Mouse (Mus musculus) gastrocnemius, adult 8-10 months (tissue): Measurements from ENCODE around the gene Hoxa5. TPM values are rescaled to one million over a fixed set of nuclear protein-coding genes. Genes with fewer than 3 reads are reported as not detected.

Experiments
- microRNA-seq: library from miRNA; unstranded; fragments of <30 nt; microRNA quantifications from one replicate; pipeline ENCODE4 v1.2.0, GENCODE M21; 2022
- total RNA-seq, 4 experiments: library from RNA; stranded (reverse); gene quantifications; 2 replicates each; pipeline ENCODE4 v1.2.4; 2022

Hoxa5 gene
- total RNA-seq, 4 experiments from 2014 or later: 1.2 to 1.9 (median 1.5) TPM

Small RNA genes lying within 50 kb of the gene (microRNA-seq; reads per million reads assigned to microRNA genes)
- gene Mir196b: 12,601 reads per million, percentile 93 among the genes with 10 or more reads in this experiment

Other genes with a start within 250 kb of the Hoxa5 start
- gene Skap2, start 192.0 kb downstream of the Hoxa5 start, total RNA-seq: 1 to 10 TPM; 2.9 to 6.1 (median 3.1) TPM
- under 1 TPM in 2 of 4 experiments, not detected in 2; 0.16 to 0.17 TPM for gene Hoxa1, start 46.3 kb downstream of the Hoxa5 start, total RNA-seq
- under 1 TPM; 0.19 to 0.65 (median 0.58) TPM for gene Hoxa2, start 39.8 kb downstream of the Hoxa5 start, total RNA-seq
- gene 5730596B20Rik, start 27.1 kb downstream of the Hoxa5 start, total RNA-seq: under 1 TPM in 1 of 4 experiments, not detected in 3; 0.13 TPM
- gene Hoxa4, start 12.8 kb downstream of the Hoxa5 start, total RNA-seq: 1 to 10 TPM; 1.8 to 2.8 (median 2.1) TPM
- gene Hoxa6, start 4.1 kb upstream of the Hoxa5 start, total RNA-seq: 1 to 10 TPM in 2 of 4 experiments, under 1 TPM in 2; 0.45 to 2.3 (median 1.2) TPM
- gene Hoxa3, start 8.7 kb upstream of the Hoxa5 start, total RNA-seq: 1 to 10 TPM; 1.3 to 2.9 (median 2.0) TPM
- under 1 TPM; 0.36 to 0.80 (median 0.51) TPM for gene Gm28308, start 8.8 kb upstream of the Hoxa5 start, total RNA-seq
- 1 to 10 TPM; 4.7 to 5.9 (median 5.4) TPM for gene Hoxa7, start 17.3 kb upstream of the Hoxa5 start, total RNA-seq
- 1 to 10 TPM; 5.2 to 8.3 (median 7.5) TPM for gene Hoxa9, start 26.5 kb upstream of the Hoxa5 start, total RNA-seq
- gene Hoxa10, start 36.3 kb upstream of the Hoxa5 start, total RNA-seq: 10 to 100 TPM; 14.5 to 15.2 (median 14.8) TPM
- gene Hoxa11, start 41.2 kb upstream of the Hoxa5 start, total RNA-seq: 1 to 10 TPM; 2.0 to 3.0 (median 2.9) TPM
- 1 to 10 TPM; 4.1 to 5.2 (median 4.9) TPM for gene Hoxa13, start 56.3 kb upstream of the Hoxa5 start, total RNA-seq
- not detected for gene Evx1, start 108.9 kb upstream of the Hoxa5 start, total RNA-seq